Mouse (Mus musculus) myocyte (in vitro differentiated cells): ENCODE measurements at regions not wholly inside any gene's neighbourhood (a gene's known extent, or its start where the extent isn't known, plus 50 kb on each side); places are given as distances from the start of the nearest gene placed in this dataset.

Source experiments
- CEBPB ChIP-seq: IDR thresholded peaks from 2 replicates; pipeline ENCODE4 v1.6.1; 2011; ENCODE audit warnings: mild to moderate bottlenecking, moderate library complexity; ENCODE audit not compliant: poor library complexity, insufficient read depth, severe bottlenecking
- MAX ChIP-seq: IDR thresholded peaks from one replicate; pipeline ENCODE4 v1.6.1; 2011; ENCODE audit warnings: low read depth, mild to moderate bottlenecking, control low read depth
- MYOD1 ChIP-seq, 3 experiments: IDR thresholded peaks; one replicate each; pipeline ENCODE4 v1.6.1; 2011; ENCODE audit warnings: control low read depth in 2 of 3, low read depth in 2 of 3, mild to moderate bottlenecking in 2 of 3, moderate library complexity in 1 of 3; ENCODE audit not compliant: insufficient read length in 2 of 3, control insufficient read depth in 1 of 3
- MYOG ChIP-seq, 3 experiments: IDR thresholded peaks; one replicate each; pipeline ENCODE4 v1.6.1; 2011; ENCODE audit warnings: control low read depth in 2 of 3, low read depth in 2 of 3, mild to moderate bottlenecking in 2 of 3; ENCODE audit not compliant: insufficient read length in 2 of 3, control insufficient read depth in 1 of 3, insufficient read depth in 1 of 3
- POLR2A ChIP-seq: IDR thresholded peaks from one replicate; pipeline ENCODE4 v1.6.1; 2011; ENCODE audit warnings: low read depth, mild to moderate bottlenecking, control low read depth, moderate library complexity; ENCODE audit not compliant: insufficient read length
- POLR2AphosphoS2 ChIP-seq: IDR thresholded peaks from one replicate; pipeline ENCODE4 v1.6.1; 2011; ENCODE audit warnings: low read depth, control low read depth; ENCODE audit not compliant: insufficient read length
- TCF12 ChIP-seq: IDR thresholded peaks from one replicate; pipeline ENCODE4 v1.6.1; 2011; ENCODE audit warnings: mild to moderate bottlenecking, control low read depth; ENCODE audit not compliant: poor library complexity, insufficient read depth, severe bottlenecking
- TCF3 ChIP-seq: IDR thresholded peaks from one replicate; pipeline ENCODE4 v1.6.1; 2011; ENCODE audit warnings: low read depth, control low read depth; ENCODE audit not compliant: insufficient read length
- USF1 ChIP-seq: IDR thresholded peaks from one replicate; pipeline ENCODE4 v1.6.1; 2011; ENCODE audit warnings: low read depth, mild to moderate bottlenecking, control low read depth, moderate library complexity

DNA sequence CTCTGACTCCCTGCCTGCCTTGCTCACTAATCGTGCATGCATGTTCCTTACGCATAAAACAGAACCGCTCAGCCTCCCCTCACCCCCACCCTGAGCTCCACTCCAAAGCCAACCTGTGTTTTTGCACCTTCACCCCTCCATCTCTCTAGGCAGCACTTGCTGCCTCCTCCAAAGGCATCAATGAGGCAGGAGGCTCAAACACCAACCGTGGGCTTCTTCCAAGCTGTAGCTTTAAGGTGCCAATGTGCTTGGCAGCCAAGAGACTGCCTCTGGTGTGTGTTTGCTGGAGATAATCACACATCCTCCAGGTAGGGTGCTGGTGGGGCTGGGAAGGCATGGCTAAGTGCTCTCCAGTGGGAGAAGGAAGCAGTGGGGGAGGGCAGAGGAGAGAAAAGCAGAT is 193.3 kb downstream of the Rplp1 start:
- TF ChIP-seq MYOG (IDR thresholded peaks at IDR 0.05; ENCODE audit: control insufficient read depth in 1 of 3, insufficient read depth in 1 of 3, insufficient read length in 2 of 3, low read depth in 2 of 3) (no peak), CEBPB (no peak), POLR2A (no peak), POLR2AphosphoS2 (no peak), TCF12 (no peak), USF1 (no peak), MYOD1 (IDR thresholded peaks at IDR 0.05; ENCODE audit: control insufficient read depth in 1 of 3, insufficient read length in 2 of 3, low read depth in 2 of 3) (no peak), TCF3 (no peak), MAX (no peak)
